Mouse (Mus musculus): ENCODE data around the gene Gm2a. TPM values are rescaled to one million over a fixed set of nuclear protein-coding genes. Genes with fewer than 3 reads are reported as not detected.

Gene Gm2a
- total RNA-seq, 2 experiments from 2014 or later = 9.2 to 13.8 TPM

GRCm38 (mm10) chr11:55131077-55131742, 33.3 kb downstream of the Gm2a start:
- DNase-seq = no peak

- no peak for DNase-seq
Observed at GRCm38 (mm10) chr11:55131946-55132345, 34.0 kb downstream of the Gm2a start.

GRCm38 (mm10) chr11:55133204-55133603, 35.3 kb downstream of the Gm2a start:
- DNase-seq = no peak

- no peak for DNase-seq
Observed at GRCm38 (mm10) chr11:55134407-55134806, 36.5 kb downstream of the Gm2a start.

GRCm38 (mm10) chr11:55134871-55135270, 37.0 kb downstream of the Gm2a start:
- DNase-seq = no peak

GRCm38 (mm10) chr11:55136770-55137547, 39.0 kb downstream of the Gm2a start:
- DNase-seq = peak in 1 of 2 experiments; percentile 33

- no peak for DNase-seq
Observed at GRCm38 (mm10) chr11:55137646-55138045, 39.7 kb downstream of the Gm2a start.

GRCm38 (mm10) chr11:55141502-55141901, 43.6 kb downstream of the Gm2a start:
- no peak for DNase-seq

- no peak for DNase-seq
Observed at GRCm38 (mm10) chr11:55144011-55144410, 46.1 kb downstream of the Gm2a start.

- no peak for DNase-seq
Observed at GRCm38 (mm10) chr11:55146855-55147254, 48.9 kb downstream of the Gm2a start.

- no peak for DNase-seq
Observed at GRCm38 (mm10) chr11:55147423-55147822, 49.5 kb downstream of the Gm2a start.

- no peak for DNase-seq
Observed at GRCm38 (mm10) chr11:55148461-55148860, 50.5 kb downstream of the Gm2a start.

GRCm38 (mm10) chr11:55151608-55152007, 53.7 kb downstream of the Gm2a start, which contains the start of gene Slc36a3:
TSS of gene Slc36a3 (minus strand) at chr11:55151708.
- no peak for DNase-seq

GRCm38 (mm10) chr11:55154398-55155069, 56.6 kb downstream of the Gm2a start:
- DNase-seq = peak; percentile 16 to 19

GRCm38 (mm10) chr11:55155070-55155421, 57.1 kb downstream of the Gm2a start:
- DNase-seq = peak; percentile 11 to 61

- DNase-seq = peak; percentile 71 to 89
Observed at GRCm38 (mm10) chr11:55158785-55159359, 61.0 kb downstream of the Gm2a start.

Other genes with a start within 250 kb of the Gm2a start
- 10 to 100 TPM; 30.9 to 34.4 TPM for gene Lyrm7, start 237.2 kb upstream of the Gm2a start, total RNA-seq (2021)
- 100 to 1,000 TPM; 303 to 309 TPM for gene Hint1, start 231.7 kb upstream of the Gm2a start, total RNA-seq (2021)
- 100 to 1,000 TPM; 206 to 329 TPM for gene Gpx3, start 195.7 kb upstream of the Gm2a start, total RNA-seq (2021)
- 10 to 100 TPM; 26.7 to 32.7 TPM for gene Tnip1, start 135.2 kb upstream of the Gm2a start, total RNA-seq (2021)
- 100 to 1,000 TPM; 206 to 210 TPM for gene Anxa6, start 64.7 kb upstream of the Gm2a start, total RNA-seq (2021)
- gene Ccdc69, start 20.0 kb upstream of the Gm2a start, total RNA-seq (2021) = 1 to 10 TPM; 5.3 to 8.3 TPM
- gene Slc36a3, start 53.6 kb downstream of the Gm2a start, total RNA-seq (2021) = not detected
- 10 to 100 TPM; 11.4 to 22.0 TPM for gene Slc36a2, start 87.0 kb downstream of the Gm2a start, total RNA-seq (2021)
- 10 to 100 TPM; 10.3 to 11.8 TPM for gene Slc36a1, start 106.2 kb downstream of the Gm2a start, total RNA-seq (2021)
- under 1 TPM; 0.13 to 0.15 TPM for gene Fat2, start 238.4 kb downstream of the Gm2a start, total RNA-seq (2021)

Data from heart, adult 18-20 months (tissue).